Mouse (Mus musculus): ENCODE results near the gene Ctnna2.

DNA sequence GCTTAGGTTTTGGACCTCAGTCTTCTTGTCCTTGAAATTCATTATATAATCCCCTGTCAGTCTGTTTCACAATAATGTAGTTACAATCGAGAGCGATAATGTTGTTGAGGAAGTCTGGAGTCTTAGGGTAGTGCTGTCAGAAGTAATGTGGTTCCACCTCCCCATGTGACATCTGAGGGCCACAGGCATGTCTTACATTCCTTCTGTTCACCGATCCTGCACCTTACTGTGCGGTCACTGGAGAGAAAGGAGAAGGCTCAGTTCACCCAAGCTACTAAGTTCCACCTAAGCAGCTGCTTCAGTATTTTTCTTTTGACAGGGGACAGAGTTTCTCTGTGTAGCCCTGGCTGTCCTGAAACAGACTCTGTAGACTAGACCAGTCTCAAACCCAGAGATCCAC, 723.2 kb downstream of the Ctnna2 start:
- TF ChIP-seq ZNF384 (IDR thresholded peaks at IDR 0.05; ENCODE audit: low read depth, low read length) (no peak), HCFC1 (IDR thresholded peaks at IDR 0.05; ENCODE audit: borderline replicate concordance, insufficient read depth, low read length) (no peak), ZC3H11A (IDR thresholded peaks at IDR 0.05; ENCODE audit: borderline replicate concordance, low read depth, low read length) (no peak)

Measured in ES-E14 (cell line).